Mouse (Mus musculus): ENCODE measurements around the gene Mansc1. TPM values are rescaled to one million over a fixed set of nuclear protein-coding genes. Genes with fewer than 3 reads are reported as not detected.

Gene Mansc1
- total RNA-seq, 2 experiments from 2014 or later = 9.1 TPM

DNA sequence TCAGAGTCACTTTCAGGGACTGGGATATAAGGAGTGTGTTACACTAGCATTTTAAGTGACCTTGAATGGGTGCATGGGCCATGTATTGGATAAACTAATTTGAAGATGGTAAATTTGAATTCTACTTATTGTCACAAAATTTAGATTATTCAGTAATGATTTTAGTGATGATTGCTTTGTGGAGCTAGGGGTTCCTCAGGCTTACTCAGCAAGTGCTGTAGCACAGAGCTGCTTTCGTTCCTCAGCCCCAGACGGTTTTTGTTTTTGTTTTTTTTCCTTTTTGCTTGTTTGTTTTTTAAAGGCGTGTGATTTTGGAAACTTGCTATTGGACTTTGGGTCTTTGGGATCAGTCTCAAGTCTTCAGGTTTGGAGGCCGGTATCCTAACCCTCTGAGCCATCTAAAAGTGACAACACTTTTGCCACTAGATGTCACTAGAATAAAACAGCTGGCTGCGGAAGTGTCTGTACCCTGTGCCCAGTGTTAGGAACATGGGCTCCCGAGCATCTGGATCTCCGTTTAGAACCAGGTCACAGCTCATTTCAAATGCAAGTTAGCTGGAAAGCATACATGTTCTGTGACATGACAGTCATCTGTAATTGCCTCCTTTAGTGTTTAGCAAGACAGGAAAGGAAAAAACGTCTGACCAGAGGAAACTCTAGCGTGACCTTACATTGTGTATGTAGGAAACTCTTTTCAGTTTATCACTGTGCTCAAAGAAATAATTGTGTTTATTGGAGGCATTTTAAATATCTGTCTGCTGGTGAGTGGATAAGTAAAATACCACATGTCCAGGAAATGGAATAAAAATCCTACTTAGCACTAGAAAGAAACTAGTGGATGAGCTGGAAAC lies 27.0 kb upstream of the Mansc1 start:
- peak; percentile 95 for TF ChIP-seq CTCF (conservative IDR thresholded peaks at IDR 0.05)
- no peak overlapping the region; the same call in 1 of the 2 replicates for H3K4me3 ChIP-seq
- peak; percentile 41 to 56 for DNase-seq (ENCODE audit: low spot score in 2 of 2)
- H3K27ac ChIP-seq = no peak overlapping the region

DNA sequence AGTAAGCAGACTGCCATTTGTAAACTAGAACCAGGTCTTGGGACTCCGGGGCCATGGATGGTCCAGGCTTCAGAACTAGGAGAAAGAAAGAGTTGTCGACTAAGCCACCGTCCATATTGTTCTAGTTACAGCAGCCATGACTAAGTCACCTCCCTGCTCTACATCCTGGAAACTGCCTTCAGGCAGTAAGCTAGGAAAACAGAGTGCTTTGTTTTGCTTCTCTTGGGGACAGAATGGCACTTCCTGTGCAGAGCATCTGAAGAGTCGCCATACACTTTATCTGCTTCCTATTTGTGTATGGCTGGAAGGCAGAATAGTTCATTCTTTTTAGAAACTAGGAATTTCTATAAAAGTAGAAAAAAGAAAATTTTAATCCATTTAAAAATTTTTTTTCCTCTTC lies 24.2 kb upstream of the Mansc1 start:
- no peak for TF ChIP-seq CTCF (conservative IDR thresholded peaks at IDR 0.05)
- Histone ChIP-seq H3K27ac (no peak overlapping the region), H3K4me3 (no peak overlapping the region)
- DNase-seq (ENCODE audit: low spot score in 2 of 2) = no peak

DNA sequence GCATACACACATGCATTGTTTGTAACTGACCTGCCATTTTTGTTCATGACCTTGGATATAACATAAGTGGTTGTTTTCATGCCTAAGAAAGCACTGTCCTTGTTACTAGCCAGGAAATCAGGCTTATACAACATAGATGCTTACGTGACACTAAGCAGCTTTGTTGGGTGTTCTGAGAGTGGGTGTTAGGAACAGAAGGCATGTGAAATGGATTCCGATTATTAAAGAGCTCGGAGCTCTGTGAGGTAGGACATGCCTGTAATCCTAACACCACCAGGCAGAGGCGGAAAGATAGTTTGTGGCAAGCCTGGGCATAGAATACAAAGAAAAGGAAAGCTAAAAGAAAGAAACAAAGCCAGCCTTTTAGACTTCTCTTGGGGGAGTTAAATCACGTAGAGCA lies 16.1 kb upstream of the Mansc1 start:
- no peak for TF ChIP-seq CTCF (conservative IDR thresholded peaks at IDR 0.05)
- DNase-seq (ENCODE audit: low spot score in 2 of 2) = peak; percentile 44 to 74
- Histone ChIP-seq H3K27ac (peak overlapping the region; percentile 96), H3K4me3 (peak overlapping the region; percentile 16; the same call in 1 of the 2 replicates)

DNA sequence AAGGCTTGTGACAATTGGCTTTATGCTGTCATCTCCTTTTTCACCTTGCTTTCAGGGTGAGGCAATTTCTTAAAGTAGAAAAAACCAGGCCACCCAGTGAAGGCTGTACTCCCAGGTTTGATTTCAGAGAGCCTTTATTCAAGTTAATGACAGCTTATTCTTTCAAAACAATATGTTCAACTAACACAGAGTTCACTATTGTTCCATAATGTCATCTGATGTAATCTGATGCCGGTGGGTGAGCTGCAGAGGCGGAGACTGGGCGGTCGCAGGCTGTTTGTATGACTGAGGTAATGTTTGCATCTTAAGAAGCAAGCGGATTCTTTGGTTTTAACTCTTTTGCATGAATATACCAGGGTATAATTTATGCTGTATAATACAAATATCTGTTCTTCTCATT lies 15.3 kb upstream of the Mansc1 start:
- Histone ChIP-seq H3K27ac (peak overlapping the region; percentile 96), H3K4me3 (no peak overlapping the region)
- peak in 1 of 2 experiments; percentile 24 for DNase-seq (ENCODE audit: low spot score in 2 of 2)
- TF ChIP-seq CTCF (conservative IDR thresholded peaks at IDR 0.05) = no peak

DNA sequence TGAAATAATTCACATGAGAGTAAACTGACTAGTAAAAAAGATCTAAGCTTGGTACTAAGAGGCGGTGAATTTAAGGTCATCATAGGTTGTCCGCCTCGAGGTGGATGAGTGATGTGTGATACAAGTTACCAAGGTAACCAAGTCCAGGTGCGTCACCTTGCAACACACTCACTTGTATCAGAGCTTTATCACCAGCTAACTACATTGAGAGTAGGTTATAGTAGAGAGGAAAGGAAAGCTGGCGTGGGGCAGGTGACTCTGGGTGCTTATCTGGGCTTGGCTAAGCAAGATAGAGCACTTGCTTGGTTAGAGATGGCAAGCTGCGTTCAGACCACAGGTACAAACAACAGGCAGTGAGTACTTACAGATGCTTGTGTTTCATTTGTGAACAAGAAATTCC lies 14.5 kb upstream of the Mansc1 start:
- DNase-seq (ENCODE audit: low spot score in 2 of 2) = no peak
- no peak for TF ChIP-seq CTCF (conservative IDR thresholded peaks at IDR 0.05)
- no peak overlapping the region for H3K4me3 ChIP-seq
- peak overlapping the region; percentile 96 for H3K27ac ChIP-seq

DNA sequence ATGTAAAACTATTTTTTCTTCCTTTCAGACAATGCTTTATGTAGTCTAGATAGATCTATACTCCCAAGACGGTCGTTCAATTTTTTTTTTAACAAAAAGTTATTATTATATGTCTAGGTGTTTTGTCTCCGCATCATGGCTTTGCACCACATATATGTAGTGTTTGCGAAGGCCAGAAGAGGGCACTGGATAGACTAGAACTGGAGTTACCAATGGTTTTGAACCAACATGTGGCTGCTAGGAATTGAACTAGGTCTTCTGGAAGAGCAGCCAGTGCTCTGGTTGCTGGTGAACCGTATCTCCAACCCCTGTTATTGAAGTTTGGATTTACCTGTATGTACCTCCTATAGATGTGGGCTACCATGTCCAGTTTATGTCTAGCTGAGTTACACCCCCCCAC lies 11.0 kb upstream of the Mansc1 start:
- Histone ChIP-seq H3K4me3 (no peak overlapping the region), H3K27ac (no peak overlapping the region)
- no peak for DNase-seq (ENCODE audit: low spot score in 2 of 2)
- TF ChIP-seq CTCF (conservative IDR thresholded peaks at IDR 0.05) = peak; percentile 42

DNA sequence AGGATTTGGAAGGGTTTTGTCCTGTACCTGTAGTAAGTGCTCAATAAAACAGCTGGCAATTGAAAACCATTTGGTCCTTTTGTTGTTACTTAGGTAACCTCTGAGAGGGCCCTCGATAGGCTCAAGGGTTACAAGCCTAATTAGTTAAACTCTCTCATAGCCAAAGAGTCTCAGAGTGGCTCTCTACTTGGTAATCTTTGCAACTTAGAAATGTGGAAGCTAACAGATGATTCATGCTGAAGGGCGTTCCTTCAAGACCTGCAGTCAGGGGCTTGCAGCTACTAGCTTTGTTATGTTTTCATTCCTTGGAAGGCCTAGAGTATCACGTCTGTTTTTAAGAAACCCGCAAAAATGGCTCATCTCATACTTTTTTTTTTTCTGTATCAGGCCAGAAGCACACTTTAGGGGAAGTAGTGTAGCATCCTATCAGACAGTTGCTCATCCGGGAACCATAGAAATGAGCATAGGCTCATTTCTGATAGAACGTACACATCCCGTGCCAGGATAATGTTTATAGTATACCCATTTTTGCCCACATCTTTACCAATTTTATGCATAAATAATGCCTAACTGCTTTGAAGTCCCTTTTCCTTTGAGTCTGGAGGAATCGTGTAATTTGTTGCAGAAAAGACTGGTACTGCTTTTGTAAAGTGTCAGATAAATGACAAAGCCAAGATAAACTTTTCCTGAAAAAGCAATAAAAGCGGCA lies 9.6 kb upstream of the Mansc1 start:
- Histone ChIP-seq H3K27ac (peak overlapping the region; percentile 97), H3K4me3 (peak overlapping the region; percentile 79)
- no peak for DNase-seq (ENCODE audit: low spot score in 2 of 2)
- TF ChIP-seq CTCF (conservative IDR thresholded peaks at IDR 0.05) = no peak

DNA sequence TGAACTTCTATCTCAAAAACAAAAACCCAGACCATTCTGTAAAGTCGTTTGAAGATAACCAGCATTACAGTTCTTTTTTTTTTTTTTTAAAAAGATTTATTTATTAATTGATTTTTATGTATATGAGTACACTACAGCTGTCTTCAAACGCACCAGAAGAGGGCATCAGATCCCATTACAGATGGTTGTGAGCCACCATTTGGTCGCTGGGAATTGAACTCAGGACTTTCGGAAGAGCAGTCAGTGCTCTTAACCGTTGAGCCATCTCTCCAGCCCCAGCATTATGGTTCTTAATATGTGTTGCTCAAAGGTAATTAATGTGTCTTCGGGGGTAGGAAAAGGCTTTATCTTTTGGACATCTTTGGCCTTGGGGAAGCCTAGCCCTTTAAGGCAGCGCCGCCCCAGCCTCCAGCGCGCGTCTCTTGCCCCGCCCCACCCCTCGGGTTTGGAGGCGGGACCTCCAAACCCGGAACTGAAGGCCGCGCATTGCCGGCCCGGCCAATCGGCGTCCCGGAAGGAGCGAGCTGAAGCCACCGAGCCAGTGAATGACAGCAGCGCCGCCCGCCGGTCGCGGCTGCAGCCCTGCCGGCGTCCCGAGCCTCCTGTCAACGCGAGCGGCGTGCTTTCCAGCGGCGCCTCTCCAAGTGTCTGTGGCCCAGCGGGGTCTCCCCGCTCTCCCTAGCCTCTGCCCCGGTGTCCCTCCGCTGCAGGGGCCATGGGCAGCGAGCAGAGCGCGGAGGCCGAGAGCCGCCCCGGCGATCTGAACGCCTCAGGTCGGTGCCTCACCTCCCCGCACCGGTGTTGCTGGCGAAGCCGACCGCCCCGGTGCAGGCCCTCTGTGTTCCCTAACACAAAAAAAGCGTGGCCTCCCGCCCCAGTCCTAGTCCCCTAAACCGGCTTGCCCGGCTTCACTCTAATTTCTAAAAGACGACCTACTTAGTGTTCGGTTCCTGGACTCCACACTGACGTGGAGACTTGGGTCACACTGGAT lies 8.5 kb upstream of the Mansc1 start:
- TF ChIP-seq CTCF (conservative IDR thresholded peaks at IDR 0.05) = peak; percentile 77
- DNase-seq (ENCODE audit: low spot score in 2 of 2) = peak; percentile 93 to 94
- peak overlapping the region; percentile 79 for H3K4me3 ChIP-seq
- peak overlapping the region; percentile 97 for H3K27ac ChIP-seq

DNA sequence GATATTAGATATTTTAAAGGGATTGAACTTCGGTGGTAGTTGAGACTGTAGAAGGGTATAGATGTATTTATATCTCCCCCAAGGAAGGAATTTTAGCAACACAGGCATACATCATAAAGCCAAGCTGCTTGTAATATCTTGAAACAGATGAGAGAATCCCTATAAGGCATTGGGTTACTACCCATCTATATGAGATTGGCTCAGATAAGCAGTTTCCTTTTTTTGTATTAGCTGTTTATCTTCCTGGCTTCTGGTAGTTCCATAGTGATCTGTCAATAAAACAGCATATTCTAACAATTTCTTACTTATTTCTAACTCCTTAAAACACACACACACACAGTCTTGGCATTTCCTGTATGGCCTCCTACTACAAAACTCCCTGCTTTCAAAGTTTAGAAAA lies 7.6 kb upstream of the Mansc1 start:
- no peak for TF ChIP-seq CTCF (conservative IDR thresholded peaks at IDR 0.05)
- no peak overlapping the region for H3K4me3 ChIP-seq
- no peak overlapping the region for H3K27ac ChIP-seq
- DNase-seq (ENCODE audit: low spot score in 2 of 2) = no peak

DNA sequence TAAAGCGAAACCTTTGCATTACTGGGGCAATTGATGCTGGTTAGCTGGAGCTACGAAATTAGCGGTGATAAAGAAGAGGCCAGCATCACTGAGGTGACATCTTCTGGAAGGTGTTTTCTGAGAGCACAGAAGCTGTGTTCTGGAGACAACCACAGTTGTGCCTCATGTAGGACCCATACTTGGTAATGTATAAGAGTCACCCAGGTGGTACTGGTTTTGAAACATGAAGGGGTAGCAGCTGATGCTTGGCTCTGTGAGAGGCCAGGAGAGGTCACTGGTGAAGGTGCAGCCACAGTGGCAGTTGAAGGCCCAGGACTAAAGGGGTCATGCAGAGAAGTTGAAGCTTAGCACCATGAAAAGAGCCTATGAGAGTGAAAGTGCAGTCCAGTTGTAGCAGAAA lies 6.9 kb upstream of the Mansc1 start, which contains the start of gene Borcs5:
Gene Borcs5, plus strand, starts transcription at position 301 of the 400 bp plus-strand sequence.
- Histone ChIP-seq H3K4me3 (no peak within 1 kb of the TSS), H3K27ac (peak within 1 kb of the TSS; percentile 97; the same call in 1 of the 2 replicates)
- no peak for TF ChIP-seq CTCF (conservative IDR thresholded peaks at IDR 0.05)
- no peak for DNase-seq (ENCODE audit: low spot score in 2 of 2)

DNA sequence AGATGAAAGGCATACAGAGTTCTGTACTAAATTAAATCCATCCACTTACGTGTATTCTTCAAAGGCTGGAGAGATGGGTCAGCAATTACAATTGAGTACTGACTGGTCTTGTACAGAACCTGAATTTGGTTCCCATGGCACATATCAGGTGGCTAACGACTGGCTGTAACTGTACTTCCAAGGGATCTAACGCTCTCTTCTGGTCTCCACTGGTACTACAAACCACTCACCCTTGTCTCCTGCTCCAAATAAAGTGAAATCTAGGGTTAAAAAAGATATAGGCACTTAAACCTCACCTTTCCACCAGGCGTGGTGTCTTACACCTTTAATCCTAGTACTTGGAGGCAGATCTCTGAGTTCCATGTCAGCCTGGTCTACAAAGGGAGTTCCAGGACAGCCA lies 4.2 kb upstream of the Mansc1 start:
- no peak overlapping the region for H3K27ac ChIP-seq
- TF ChIP-seq CTCF (conservative IDR thresholded peaks at IDR 0.05) = 0 out of 2 replicates have a peak, but pooled peaks have one; percentile 11
- no peak for DNase-seq (ENCODE audit: low spot score in 2 of 2)
- no peak overlapping the region for H3K4me3 ChIP-seq

DNA sequence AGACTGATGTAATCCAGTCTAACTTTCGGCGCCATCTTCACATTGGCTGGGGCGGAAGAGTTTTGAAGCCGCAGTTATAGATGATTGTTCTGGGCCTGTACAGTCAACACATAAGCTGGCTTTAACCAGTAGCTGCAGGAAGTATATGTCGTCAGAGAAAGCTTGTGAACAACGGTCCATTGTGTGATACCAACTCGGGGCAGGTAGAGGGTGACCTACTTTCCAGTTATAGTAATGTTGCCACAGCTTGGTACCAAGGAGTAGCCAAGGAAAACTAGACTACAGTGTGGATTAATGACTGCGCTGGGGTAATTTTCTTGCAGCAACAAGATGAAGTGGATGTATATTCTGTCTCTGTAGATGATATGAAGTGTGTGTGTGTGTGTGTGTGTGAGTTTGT lies 1.3 kb upstream of the Mansc1 start:
- no peak for TF ChIP-seq CTCF (conservative IDR thresholded peaks at IDR 0.05)
- Histone ChIP-seq H3K27ac (no peak overlapping the region), H3K4me3 (no peak overlapping the region)
- DNase-seq (ENCODE audit: low spot score in 2 of 2) = no peak

All from layer of hippocampus, adult 2 months (tissue).